Mouse (Mus musculus) forebrain, embryonic 15.5 days (tissue): Measurements from ENCODE around the gene Runx1. TPM values are rescaled to one million over a fixed set of nuclear protein-coding genes. Genes with fewer than 3 reads are reported as not detected.

Source experiments
- ATAC-seq: fragments of 200-750 bp; cut with Nextera tagmentation; replicated peaks from 2 replicates; pipeline ENCODE4 v1.8.0; 2017; ENCODE audit warnings: mild to moderate bottlenecking, moderate TSS enrichment, moderate library complexity
- H3K27ac ChIP-seq: fragments of 300-500 bp; sonication (generic); replicated peaks from 2 replicates; pipeline ENCODE4 v1.5.1; 2015; ENCODE audit warnings: mild to moderate bottlenecking, inconsistent platforms
- H3K27me3 ChIP-seq: fragments of 300-500 bp; sonication (generic); 2 replicates; pipeline ENCODE4 v1.6.1; 2015; ENCODE audit warnings: inconsistent platforms
- H3K36me3 ChIP-seq: fragments of 300-500 bp; sonication (generic); 2 replicates; pipeline ENCODE4 v1.6.1; 2015; ENCODE audit warnings: mild to moderate bottlenecking, inconsistent platforms
- H3K4me1 ChIP-seq: fragments of 300-500 bp; sonication (generic); 2 replicates; pipeline ENCODE4 v1.6.1; 2015; ENCODE audit warnings: inconsistent platforms
- H3K4me2 ChIP-seq: fragments of 300-500 bp; sonication (generic); replicated peaks from 2 replicates; pipeline ENCODE4 v1.6.1; 2015; ENCODE audit warnings: mild to moderate bottlenecking, inconsistent platforms
- H3K4me3 ChIP-seq: fragments of 300-500 bp; sonication (generic); 2 replicates; pipeline ENCODE4 v1.5.1; 2015; ENCODE audit warnings: mild to moderate bottlenecking, inconsistent platforms
- H3K9ac ChIP-seq: fragments of 300-500 bp; sonication (generic); replicated peaks from 2 replicates; pipeline ENCODE4 v1.6.1; 2015; ENCODE audit warnings: mild to moderate bottlenecking, inconsistent platforms
- H3K9me3 ChIP-seq: fragments of 300-500 bp; sonication (generic); 2 replicates; pipeline ENCODE4 v1.6.1; 2016; ENCODE audit warnings: inconsistent platforms
- WGBS: fragments of 180-500 bp; shearing (Covaris S2); methylation state at CpG from one replicate; pipeline ENCODE4 v1.1.7; 2015; ENCODE audit warnings: mixed read lengths; 5-methylcytosine and 5-hydroxymethylcytosine counted together
- polyA plus RNA-seq: library from polyadenylated mRNA; unstranded; fragments of >200 nt; fragmentation: Nextera tagmentation; extraction: Ambion mirVana; gene quantifications from 2 replicates; pipeline ENCODE4 v1.2.1, GENCODE M21; 2015

Gene Runx1
- polyA plus RNA-seq, 1 experiment from 2014 or later = 0.39 TPM

GRCm38 (mm10) chr16:92810568-92811240, 15.2 kb downstream of the Runx1 start:
- Histone ChIP-seq H3K9me3 (no peaks in the 10 kb centered on the region), H3K36me3 (no peaks in the 10 kb centered on the region), H3K4me3 (no peak overlapping the region), H3K9ac (no peak overlapping the region), H3K4me2 (no peak overlapping the region), H3K4me1 (no peaks in the 10 kb centered on the region), H3K27ac (no peak overlapping the region), H3K27me3 (no peaks in the 10 kb centered on the region)
- WGBS = 88% methylated on average over 8 of the region's 8 CpGs
- no peak for ATAC-seq

GRCm38 (mm10) chr16:92807772-92808171, 18.2 kb downstream of the Runx1 start:
- H3K36me3 ChIP-seq = no peaks in the 10 kb centered on the region
- H3K9me3 ChIP-seq = no peaks in the 10 kb centered on the region
- H3K27ac ChIP-seq = no peak overlapping the region
- no peaks in the 10 kb centered on the region for H3K4me1 ChIP-seq
- no peak overlapping the region for H3K4me3 ChIP-seq
- H3K4me2 ChIP-seq = no peak overlapping the region
- no peaks in the 10 kb centered on the region for H3K27me3 ChIP-seq
- WGBS = 83% methylated on average over 8 of the region's 8 CpGs
- ATAC-seq = no peak
- H3K9ac ChIP-seq = no peak overlapping the region

DNA sequence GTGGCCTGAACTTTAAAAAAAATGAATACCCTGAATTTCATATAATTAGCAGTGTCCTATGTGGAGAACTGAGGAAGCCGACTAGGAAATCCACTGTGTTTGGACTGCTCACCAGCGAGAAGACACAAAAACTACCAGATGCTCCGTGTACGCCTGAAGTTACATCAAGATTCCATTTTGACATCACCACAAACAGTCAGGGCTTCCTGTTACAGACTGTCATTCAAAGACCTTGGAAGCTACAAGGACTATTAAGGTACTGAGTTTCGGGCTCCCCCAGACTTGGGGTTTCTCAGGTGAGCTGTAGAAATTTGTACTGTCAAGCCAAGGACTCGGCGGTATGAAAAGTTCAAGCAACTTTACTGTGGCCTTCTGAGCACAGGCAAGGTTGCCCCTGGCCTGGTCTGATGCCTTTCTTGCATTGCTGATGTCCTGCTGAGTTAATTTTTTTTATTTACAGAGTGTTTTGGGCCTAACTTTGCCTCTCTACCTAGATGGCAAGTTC, 22.8 kb downstream of the Runx1 start:
- Histone ChIP-seq H3K27ac (no peak overlapping the region), H3K9ac (no peak overlapping the region), H3K4me2 (no peak overlapping the region), H3K4me1 (no peaks in the 10 kb centered on the region), H3K27me3 (no peaks in the 10 kb centered on the region), H3K4me3 (no peak overlapping the region), H3K36me3 (no peaks in the 10 kb centered on the region), H3K9me3 (no peaks in the 10 kb centered on the region)
- WGBS = 90% methylated on average over 7 of the region's 7 CpGs
- ATAC-seq = no peak

- Histone ChIP-seq H3K27me3 (no peaks in the 10 kb centered on the region), H3K4me1 (no peaks in the 10 kb centered on the region), H3K9me3 (no peaks in the 10 kb centered on the region), H3K4me3 (no peak overlapping the region), H3K27ac (no peak overlapping the region), H3K36me3 (no peaks in the 10 kb centered on the region), H3K4me2 (no peak overlapping the region), H3K9ac (no peak overlapping the region)
- ATAC-seq = no peak
- 85% methylated on average over 12 of the region's 12 CpGs for WGBS
These were observed 24.4 kb downstream of the Runx1 start for GRCm38 (mm10) chr16:92801567-92801966.

GRCm38 (mm10) chr16:92800845-92801244, 25.1 kb downstream of the Runx1 start:
- no peaks in the 10 kb centered on the region for H3K9me3 ChIP-seq
- H3K9ac ChIP-seq = no peak overlapping the region
- H3K36me3 ChIP-seq = no peaks in the 10 kb centered on the region
- no peak overlapping the region for H3K4me3 ChIP-seq
- H3K4me1 ChIP-seq = no peaks in the 10 kb centered on the region
- no peaks in the 10 kb centered on the region for H3K27me3 ChIP-seq
- no peak overlapping the region for H3K4me2 ChIP-seq
- H3K27ac ChIP-seq = no peak overlapping the region
- no peak for ATAC-seq
- 88% methylated on average over 5 of the region's 5 CpGs for WGBS

GRCm38 (mm10) chr16:92799940-92800339, 26.0 kb downstream of the Runx1 start:
- Histone ChIP-seq H3K9ac (no peak overlapping the region), H3K4me1 (no peaks in the 10 kb centered on the region), H3K27me3 (no peaks in the 10 kb centered on the region), H3K4me2 (no peak overlapping the region), H3K27ac (no peak overlapping the region), H3K36me3 (no peaks in the 10 kb centered on the region), H3K4me3 (no peak overlapping the region), H3K9me3 (no peaks in the 10 kb centered on the region)
- ATAC-seq = no peak
- WGBS = 94% methylated on average over 7 of the region's 7 CpGs

GRCm38 (mm10) chr16:92794197-92794596, 31.8 kb downstream of the Runx1 start:
- ATAC-seq = no peak
- WGBS = 15% methylated on average over 6 of the region's 6 CpGs

DNA sequence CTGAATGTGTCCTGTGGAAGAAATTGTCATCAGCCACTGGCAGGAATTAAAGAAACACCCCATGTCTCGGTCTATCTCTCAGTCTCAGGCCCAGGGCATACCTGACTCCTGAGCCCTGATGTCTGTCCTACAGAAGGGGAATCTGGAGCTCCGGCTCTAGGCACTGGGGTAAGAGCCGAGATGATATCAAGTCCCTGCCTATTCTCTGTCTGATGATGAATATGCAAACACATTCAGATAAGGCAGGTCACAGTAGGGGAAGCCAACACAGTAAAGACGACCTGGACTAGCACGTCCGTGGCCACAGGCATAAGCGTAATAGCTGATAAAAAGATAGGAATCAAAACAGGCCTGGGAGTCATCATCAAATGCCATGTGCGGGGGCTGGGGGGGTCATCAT, 32.2 kb downstream of the Runx1 start:
- ATAC-seq = no peak
- H3K9me3 ChIP-seq = no peaks in the 10 kb centered on the region
- 69% methylated on average over 8 of the region's 8 CpGs for WGBS
- H3K4me2 ChIP-seq = no peak overlapping the region
- H3K9ac ChIP-seq = no peak overlapping the region
- H3K27me3 ChIP-seq = no peaks in the 10 kb centered on the region
- H3K27ac ChIP-seq = no peak overlapping the region
- H3K36me3 ChIP-seq = no peaks in the 10 kb centered on the region
- no peaks in the 10 kb centered on the region for H3K4me1 ChIP-seq
- no peak overlapping the region for H3K4me3 ChIP-seq

More at GRCm38 (mm10) chr16:92794197-92794596, 31.8 kb downstream of the Runx1 start:
- H3K9ac ChIP-seq = no peak overlapping the region
- H3K4me3 ChIP-seq = no peak overlapping the region
- H3K9me3 ChIP-seq = no peaks in the 10 kb centered on the region
- no peaks in the 10 kb centered on the region for H3K27me3 ChIP-seq
- no peaks in the 10 kb centered on the region for H3K36me3 ChIP-seq
- no peak overlapping the region for H3K4me2 ChIP-seq
- no peak overlapping the region for H3K27ac ChIP-seq
- no peaks in the 10 kb centered on the region for H3K4me1 ChIP-seq

- no peak overlapping the region for H3K27ac ChIP-seq
- no peaks in the 10 kb centered on the region for H3K27me3 ChIP-seq
- WGBS = 99% methylated on average over 4 of the region's 4 CpGs
- no peaks in the 10 kb centered on the region for H3K36me3 ChIP-seq
- H3K4me2 ChIP-seq = no peak overlapping the region
- H3K4me3 ChIP-seq = no peak overlapping the region
- H3K4me1 ChIP-seq = no peaks in the 10 kb centered on the region
- H3K9ac ChIP-seq = no peak overlapping the region
- no peak for ATAC-seq
- H3K9me3 ChIP-seq = no peaks in the 10 kb centered on the region
These were observed 33.0 kb downstream of the Runx1 start for GRCm38 (mm10) chr16:92792905-92793304.

DNA sequence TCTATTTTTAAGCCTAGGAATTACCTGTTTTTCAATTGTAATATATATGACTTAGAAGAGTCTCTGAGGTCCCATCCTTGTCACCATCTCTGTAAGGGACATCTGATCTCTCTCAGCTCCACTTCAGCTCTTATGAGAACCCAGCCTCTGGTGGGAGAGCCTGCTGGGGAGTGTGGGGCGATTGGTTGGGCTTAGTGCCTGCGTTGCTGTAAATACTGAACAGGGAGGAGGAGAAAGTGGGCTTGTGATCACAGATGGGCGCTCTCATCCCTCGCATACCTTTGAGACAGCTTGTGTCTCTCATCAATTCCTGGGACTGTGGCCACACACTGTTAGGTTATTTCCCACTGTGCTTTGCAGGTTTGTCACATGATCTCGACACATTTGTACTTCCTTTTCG, 35.3 kb downstream of the Runx1 start:
- ATAC-seq = no peak
- 78% methylated on average over 6 of the region's 6 CpGs for WGBS

DNA sequence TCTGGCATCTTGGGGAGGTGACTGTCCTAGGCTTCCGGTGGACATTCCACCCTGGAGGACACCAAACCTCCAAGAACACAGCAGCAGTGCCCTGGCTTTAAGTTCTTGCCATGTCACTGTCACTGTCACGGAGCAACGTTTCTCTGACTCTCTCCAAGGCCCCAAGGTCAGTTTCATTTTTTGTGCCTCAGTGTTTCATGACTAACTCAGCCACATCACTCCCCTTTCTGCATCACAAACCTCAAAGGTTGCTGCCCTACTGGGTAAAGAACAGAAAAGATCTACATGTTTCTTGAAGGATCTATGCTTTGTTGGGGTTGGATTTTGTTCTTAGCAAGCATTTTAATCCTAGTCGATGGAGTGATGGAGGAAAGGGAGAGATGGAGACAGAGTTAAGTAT, 36.1 kb downstream of the Runx1 start:
- Histone ChIP-seq H3K4me3 (no peak overlapping the region), H3K27me3 (no peaks in the 10 kb centered on the region), H3K9me3 (no peaks in the 10 kb centered on the region), H3K4me1 (no peaks in the 10 kb centered on the region), H3K9ac (no peak overlapping the region), H3K4me2 (no peak overlapping the region), H3K36me3 (no peaks in the 10 kb centered on the region), H3K27ac (no peak overlapping the region)
- no peak for ATAC-seq
- WGBS = 95% methylated on average over 4 of the region's 4 CpGs

More for the DNA sequence above, 35.3 kb downstream of the Runx1 start:
- H3K9ac ChIP-seq = no peak overlapping the region
- H3K4me3 ChIP-seq = no peak overlapping the region
- H3K9me3 ChIP-seq = no peaks in the 10 kb centered on the region
- no peak overlapping the region for H3K27ac ChIP-seq
- H3K4me2 ChIP-seq = no peak overlapping the region
- no peaks in the 10 kb centered on the region for H3K27me3 ChIP-seq
- H3K36me3 ChIP-seq = no peaks in the 10 kb centered on the region
- no peaks in the 10 kb centered on the region for H3K4me1 ChIP-seq

DNA sequence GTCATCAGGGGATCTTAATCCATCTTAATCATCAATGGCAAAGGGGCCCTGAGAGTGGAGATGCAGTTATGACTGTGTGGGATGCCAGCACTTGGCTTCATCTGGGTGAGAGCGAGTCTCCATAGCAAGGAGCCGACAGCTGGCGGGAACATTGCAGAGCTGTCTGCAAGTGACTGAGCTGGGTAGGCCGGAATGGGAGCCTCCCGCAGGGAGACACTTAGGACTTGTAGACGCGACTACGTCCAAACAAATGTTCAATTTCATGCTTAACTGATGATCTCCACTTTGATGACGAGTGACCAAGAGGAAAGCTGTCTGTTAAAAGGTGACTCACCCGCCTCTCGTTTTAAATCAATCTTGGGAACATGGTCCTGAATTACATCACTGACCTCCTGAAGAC, 37.5 kb downstream of the Runx1 start:
- ATAC-seq = no peak
- Histone ChIP-seq H3K27ac (no peak overlapping the region), H3K4me3 (no peak overlapping the region), H3K4me1 (no peaks in the 10 kb centered on the region), H3K27me3 (no peaks in the 10 kb centered on the region), H3K9me3 (no peaks in the 10 kb centered on the region), H3K4me2 (no peak overlapping the region), H3K9ac (no peak overlapping the region), H3K36me3 (no peaks in the 10 kb centered on the region)
- 63% methylated on average over 11 of the region's 11 CpGs for WGBS

GRCm38 (mm10) chr16:92786883-92787321, 39.0 kb downstream of the Runx1 start:
- Histone ChIP-seq H3K9ac (no peak overlapping the region), H3K36me3 (no peaks in the 10 kb centered on the region), H3K4me2 (no peak overlapping the region), H3K4me1 (no peaks in the 10 kb centered on the region), H3K9me3 (no peaks in the 10 kb centered on the region), H3K27me3 (no peaks in the 10 kb centered on the region), H3K4me3 (no peak overlapping the region), H3K27ac (no peak overlapping the region)
- ATAC-seq = no peak
- 69% methylated on average over 5 of the region's 5 CpGs for WGBS
